Mouse (Mus musculus): ENCODE data around the gene Foxj3.

DNA sequence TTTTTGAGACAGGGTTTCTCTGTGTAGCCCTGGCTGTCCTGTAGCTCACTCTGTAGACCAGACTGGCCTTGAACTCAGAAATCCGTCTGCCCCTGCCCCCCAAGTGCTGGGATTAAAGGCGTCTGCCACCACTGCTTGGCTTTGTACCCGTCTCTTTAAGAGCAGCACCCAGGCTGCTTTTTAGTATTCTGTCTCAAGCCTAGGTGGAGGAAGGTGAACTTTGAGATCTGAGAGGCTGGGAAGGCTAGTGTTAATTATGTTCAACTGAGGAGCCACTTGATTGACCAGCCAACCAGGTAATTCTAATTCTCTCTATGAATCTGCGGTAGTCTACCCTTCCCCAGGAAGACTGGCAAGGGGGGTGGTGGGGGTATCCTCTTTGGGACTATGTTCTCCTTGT is 632 bp downstream of the Foxj3 start:
- no peak for TF ChIP-seq MAFK (IDR thresholded peaks at IDR 0.05; ENCODE audit: insufficient replicate concordance, low read length)
- TF ChIP-seq MYC (IDR thresholded peaks at IDR 0.05; ENCODE audit: low read depth, low read length), result no peak
- no peak for TF ChIP-seq POLR2A (IDR thresholded peaks at IDR 0.05; ENCODE audit: low read depth, low read length)
- TF ChIP-seq MAX (IDR thresholded peaks at IDR 0.05; ENCODE audit: low read length), result no peak
- TF ChIP-seq ZMIZ1 (IDR thresholded peaks at IDR 0.05; ENCODE audit: low read depth, low read length), result no peak
- no peak for TF ChIP-seq POLR2AphosphoS2 (IDR thresholded peaks at IDR 0.05; ENCODE audit: low read depth, low read length)
- TF ChIP-seq TBP (conservative IDR thresholded peaks at IDR 0.05; ENCODE audit: low read depth, low read length), result no peak
- no peak for TF ChIP-seq CTCF (conservative IDR thresholded peaks at IDR 0.05 in 1 of 2, IDR thresholded peaks at IDR 0.05 in 1 of 2; ENCODE audit: low read depth in 2 of 2, low read length in 2 of 2)
- no peak for TF ChIP-seq ZNF384 (IDR thresholded peaks at IDR 0.05; ENCODE audit: low read depth, low read length)
- TF ChIP-seq USF2 (conservative IDR thresholded peaks at IDR 0.05; ENCODE audit: low read depth, low read length), result no peak
- TF ChIP-seq USF1 (IDR thresholded peaks at IDR 0.05; ENCODE audit: low read depth, low read length), result no peak
- no peak for TF ChIP-seq RCOR1 (conservative IDR thresholded peaks at IDR 0.05; ENCODE audit: low read depth, low read length)

Measured in CH12.LX (cell line).